Mouse (Mus musculus): ENCODE results near the gene Gm49403.
A peak's percentile ranks its signal among the peaks of the same experiment; 100 is the strongest.

- TF ChIP-seq CTCF (conservative IDR thresholded peaks at IDR 0.05; ENCODE audit: low read length) (peak; percentile 93), POU5F1 (IDR thresholded peaks at IDR 0.05; ENCODE audit: borderline replicate concordance, low read length) (no peak), NANOG (IDR thresholded peaks at IDR 0.05; ENCODE audit: borderline replicate concordance, low read length) (no peak)
These were observed 39.2 kb upstream of the Gm49403 start for GRCm38 (mm10) chr19:8844371-8845129.
